Mouse (Mus musculus) R1 (cell line): ENCODE measurements at regions not wholly inside any gene's neighbourhood (a gene's known extent, or its start where the extent isn't known, plus 50 kb on each side); places are given as distances from the start of the nearest gene placed in this dataset.
A peak's percentile ranks its signal among the peaks of the same experiment; 100 is the strongest.

ENCODE experiments used
- DNase-seq: peaks from one replicate; pipeline ENCODE4 v3.0.0-alpha.2; 2018; ENCODE audit warnings: low read depth, low spot score

- no peak for DNase-seq
These were observed 163.6 kb downstream of the Aldoart1 start for GRCm38 (mm10) chr4:72688842-72689241.

GRCm38 (mm10) chr4:72674006-72674405 lies 178.4 kb downstream of the Aldoart1 start:
- DNase-seq: no peak

GRCm38 (mm10) chr4:72671652-72672411 lies 180.6 kb downstream of the Aldoart1 start:
- no peak for DNase-seq

- no peak for DNase-seq
These were observed 182.5 kb downstream of the Aldoart1 start for GRCm38 (mm10) chr4:72669827-72670494.

GRCm38 (mm10) chr4:72664379-72664778 lies 188.1 kb downstream of the Aldoart1 start:
- DNase-seq: no peak

GRCm38 (mm10) chr4:72662477-72662876 lies 190.0 kb downstream of the Aldoart1 start:
- no peak for DNase-seq

- no peak for DNase-seq
These were observed 196.2 kb downstream of the Aldoart1 start for GRCm38 (mm10) chr4:72656206-72656605.

GRCm38 (mm10) chr4:72647130-72647529 lies 205.3 kb downstream of the Aldoart1 start:
- DNase-seq: peak; percentile 42

- DNase-seq: peak; percentile 71
These were observed 223.0 kb downstream of the Aldoart1 start for GRCm38 (mm10) chr4:72629416-72629815.

GRCm38 (mm10) chr4:72627219-72627930 lies 225.1 kb downstream of the Aldoart1 start:
- no peak for DNase-seq

GRCm38 (mm10) chr4:72605107-72605506 lies 247.3 kb downstream of the Aldoart1 start:
- no peak for DNase-seq

GRCm38 (mm10) chr4:72595494-72595893 lies 256.9 kb downstream of the Aldoart1 start:
- DNase-seq: no peak

GRCm38 (mm10) chr4:72592129-72592528 lies 260.3 kb downstream of the Aldoart1 start:
- no peak for DNase-seq

- DNase-seq: no peak
These were observed 277.5 kb downstream of the Aldoart1 start for GRCm38 (mm10) chr4:72574946-72575345.

- DNase-seq: no peak
These were observed 280.5 kb downstream of the Aldoart1 start for GRCm38 (mm10) chr4:72571924-72572323.

GRCm38 (mm10) chr4:72565186-72565585 lies 287.2 kb downstream of the Aldoart1 start:
- no peak for DNase-seq

- DNase-seq: no peak
These were observed 289.3 kb downstream of the Aldoart1 start for GRCm38 (mm10) chr4:72562909-72563676.

GRCm38 (mm10) chr4:72554276-72554675 lies 298.2 kb downstream of the Aldoart1 start:
- no peak for DNase-seq

GRCm38 (mm10) chr4:72534563-72534962 lies 317.9 kb downstream of the Aldoart1 start:
- DNase-seq: no peak

- no peak for DNase-seq
These were observed 323.9 kb upstream of the Tle1 start for GRCm38 (mm10) chr4:72524630-72525029.

- DNase-seq: no peak
These were observed 323.4 kb upstream of the Tle1 start for GRCm38 (mm10) chr4:72524100-72524499.

- DNase-seq: no peak
These were observed 310.5 kb upstream of the Tle1 start for GRCm38 (mm10) chr4:72511220-72511619.
